Mouse (Mus musculus) embryonic facial prominence, embryonic 11.5 days (tissue): ENCODE results near the gene Nek4. TPM values are rescaled to one million over a fixed set of nuclear protein-coding genes. Genes with fewer than 3 reads are reported as not detected.
A peak's percentile ranks its signal among the peaks of the same experiment; 100 is the strongest.

Experiments used
- ATAC-seq: fragments of 200-750 bp; cut with Nextera tagmentation; replicated peaks from 2 replicates; pipeline ENCODE4 v1.8.0; 2017; ENCODE audit warnings: low read depth; ENCODE audit not compliant: insufficient number of reproducible peaks, low FRiP score, low TSS enrichment
- DNase-seq: peaks from one replicate; pipeline ENCODE4 v3.0.0-alpha.2; 2015; ENCODE audit warnings: low spot score
- H3K27ac ChIP-seq: fragments of 300-500 bp; sonication (generic); replicated peaks from 2 replicates; pipeline ENCODE4 v1.5.1; 2014; ENCODE audit warnings: mild to moderate bottlenecking, low read depth, low read length, control low read depth
- H3K27me3 ChIP-seq: fragments of 300-500 bp; sonication (generic); 2 replicates; pipeline ENCODE4 v1.6.1; 2014; ENCODE audit warnings: mild to moderate bottlenecking, low read length, moderate library complexity, mixed read lengths; ENCODE audit not compliant: control insufficient read depth, insufficient read depth
- H3K36me3 ChIP-seq: fragments of 300-500 bp; sonication (generic); replicated peaks from 2 replicates; pipeline ENCODE4 v1.6.1; 2014; ENCODE audit warnings: low read depth, mild to moderate bottlenecking, low read length, moderate library complexity, mixed read lengths; ENCODE audit not compliant: control insufficient read depth, insufficient read depth
- H3K4me1 ChIP-seq: fragments of 300-500 bp; sonication (generic); 2 replicates; pipeline ENCODE4 v1.6.1; 2014; ENCODE audit warnings: low read length, mixed read lengths; ENCODE audit not compliant: control insufficient read depth, insufficient read depth
- H3K4me2 ChIP-seq: fragments of 300-500 bp; sonication (generic); 2 replicates; pipeline ENCODE4 v1.6.1; 2014; ENCODE audit warnings: low read depth, mild to moderate bottlenecking, control low read depth, low read length, moderate library complexity
- H3K4me3 ChIP-seq: fragments of 300-500 bp; sonication (generic); 2 replicates; pipeline ENCODE4 v1.5.1; 2014; ENCODE audit warnings: low read depth, low read length, control low read depth
- H3K9ac ChIP-seq: fragments of 300-500 bp; sonication (generic); replicated peaks from 2 replicates; pipeline ENCODE4 v1.6.1; 2014; ENCODE audit warnings: mild to moderate bottlenecking, control low read depth, low read length
- H3K9me3 ChIP-seq: fragments of 300-500 bp; sonication (generic); replicated peaks from 2 replicates; pipeline ENCODE4 v1.6.1; 2016; ENCODE audit warnings: mild to moderate bottlenecking, low read length, inconsistent platforms, mixed read lengths; ENCODE audit not compliant: control insufficient read depth
- WGBS: fragments of 180-500 bp; shearing (Covaris S2); extraction: QIAGEN DNeasy Blood & Tissue Kit; methylation state at CpG from one replicate; pipeline ENCODE4 v1.1.7; 2014; 5-methylcytosine and 5-hydroxymethylcytosine counted together
- polyA plus RNA-seq: library from polyadenylated mRNA; unstranded; fragments of >200 nt; fragmentation: Nextera tagmentation; extraction: Ambion mirVana; gene quantifications from 2 replicates; pipeline ENCODE4 v1.2.1, GENCODE M21; 2014

Nek4 gene
- polyA plus RNA-seq, 1 experiment from 2014 or later = 14.0 TPM

DNA sequence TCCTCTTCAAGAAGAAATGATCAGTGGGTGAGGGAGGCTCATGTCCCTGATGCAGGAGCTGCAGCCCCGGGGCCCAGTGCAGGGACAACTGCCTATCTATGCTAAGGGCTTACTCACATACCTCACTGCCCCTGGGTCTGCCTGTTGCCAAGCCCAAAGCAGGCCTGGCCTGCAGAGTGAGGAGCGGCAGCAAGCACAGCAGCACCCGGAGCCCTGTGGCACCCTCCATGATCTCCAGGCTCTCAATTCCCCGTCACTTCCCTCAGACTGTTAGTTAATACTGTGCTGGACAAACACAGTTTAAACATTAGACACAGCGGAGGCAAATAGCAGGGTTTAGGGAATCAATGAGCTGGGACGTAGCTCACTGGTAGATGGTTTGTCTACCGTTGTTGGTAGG is 8.1 kb upstream of the Nek4 start, which contains the start of gene Itih1:
TSS of gene Itih1 (minus strand) at position 252 of the 400 bp plus-strand sequence.
- Histone ChIP-seq H3K4me2 (no peak within 1 kb of the TSS), H3K36me3 (no peaks in the 10 kb centered on the region), H3K9ac (no peak within 1 kb of the TSS), H3K4me3 (no peak within 1 kb of the TSS), H3K27ac (no peak within 1 kb of the TSS), H3K4me1 (no peaks in the 10 kb centered on the region), H3K27me3 (no peaks in the 10 kb centered on the region), H3K9me3 (no peaks in the 10 kb centered on the region)
- no peak for DNase-seq
- WGBS = 87% methylated on average over 7 of the region's 7 CpGs
- ATAC-seq = no peak

DNA sequence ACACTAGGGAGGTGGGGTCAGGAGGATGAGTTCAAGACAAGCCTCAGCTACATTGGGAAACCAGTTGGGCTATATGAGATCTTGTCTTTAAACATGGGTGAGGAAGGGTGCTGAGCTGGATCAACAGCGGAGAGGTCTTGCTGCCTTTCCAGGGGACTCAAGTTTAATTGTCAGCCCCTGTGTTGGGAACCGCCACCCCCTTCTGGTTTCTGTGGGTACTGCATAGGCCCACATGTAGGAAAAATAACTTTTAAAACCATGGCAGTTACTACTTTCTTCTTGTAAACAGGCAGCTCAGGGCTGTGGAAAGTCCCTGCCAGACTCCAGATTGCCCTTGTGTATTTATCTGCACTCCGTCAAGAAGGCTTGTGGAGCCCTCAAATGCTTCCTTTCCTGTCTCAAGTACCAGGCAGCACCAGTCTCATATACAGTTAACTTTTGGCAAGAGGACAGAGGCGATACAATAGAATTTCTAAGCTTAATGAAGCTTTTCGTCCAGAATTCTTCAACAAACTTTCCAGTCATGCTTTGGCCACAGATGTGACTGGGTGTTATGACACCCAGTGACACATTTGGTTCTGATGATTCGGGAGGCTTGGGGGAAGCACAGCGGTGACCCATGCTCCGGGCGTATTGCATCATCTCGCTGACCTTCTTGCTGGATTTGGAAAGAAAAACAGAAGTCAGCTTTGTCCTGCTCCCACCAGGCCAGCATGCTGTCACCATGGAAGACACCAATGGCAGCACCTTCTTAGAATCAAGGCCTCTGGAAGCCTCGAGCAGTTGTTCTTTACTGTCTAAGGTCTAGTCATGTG is 7.1 kb upstream of the Nek4 start:
- H3K4me3 ChIP-seq = no peak overlapping the region
- no peak for ATAC-seq
- no peak overlapping the region for H3K4me2 ChIP-seq
- WGBS = 67% methylated on average over 11 of the region's 11 CpGs
- DNase-seq = peak; percentile 66
- no peak overlapping the region for H3K9ac ChIP-seq
- no peaks in the 10 kb centered on the region for H3K4me1 ChIP-seq
- H3K27me3 ChIP-seq = no peaks in the 10 kb centered on the region
- H3K27ac ChIP-seq = no peak overlapping the region
- no peaks in the 10 kb centered on the region for H3K9me3 ChIP-seq
- H3K36me3 ChIP-seq = no peaks in the 10 kb centered on the region

GRCm38 (mm10) chr14:30944745-30945144 is 6.4 kb upstream of the Nek4 start:
- Histone ChIP-seq H3K36me3 (no peaks in the 10 kb centered on the region), H3K27me3 (no peaks in the 10 kb centered on the region), H3K27ac (no peak overlapping the region), H3K4me2 (no peak overlapping the region), H3K4me3 (no peak overlapping the region), H3K9me3 (no peaks in the 10 kb centered on the region), H3K4me1 (no peaks in the 10 kb centered on the region), H3K9ac (no peak overlapping the region)
- 73% methylated on average over 2 of the region's 2 CpGs for WGBS
- ATAC-seq = no peak
- no peak for DNase-seq

GRCm38 (mm10) chr14:30949986-30950385 is 1.2 kb upstream of the Nek4 start:
- H3K9me3 ChIP-seq = no peaks in the 10 kb centered on the region
- WGBS = 93% methylated on average over 10 of the region's 10 CpGs

DNA sequence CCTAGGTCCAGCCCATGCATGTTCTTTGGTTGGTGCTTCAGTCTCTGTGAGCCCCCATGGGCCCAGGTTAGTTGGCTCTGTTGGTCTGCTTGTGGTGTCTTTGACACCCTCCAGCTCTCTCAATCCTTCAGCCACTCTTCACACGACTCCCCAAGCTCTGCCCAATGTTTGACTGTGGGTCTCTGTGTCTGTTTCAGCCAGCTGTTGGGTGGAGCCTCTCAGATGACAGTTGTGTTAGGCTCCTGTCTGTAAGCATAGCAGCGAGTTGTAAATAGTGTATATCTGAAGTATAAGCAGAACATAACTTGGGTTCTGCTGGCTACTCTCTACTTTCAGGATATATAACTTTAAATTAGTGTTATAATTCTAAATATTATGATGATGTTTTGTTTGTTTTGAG is 7.3 kb downstream of the Nek4 start:
- no peak overlapping the region for H3K9ac ChIP-seq
- no peaks in the 10 kb centered on the region for H3K36me3 ChIP-seq
- ATAC-seq (no peak), DNase-seq (no peak)
- H3K4me1 ChIP-seq = no peaks in the 10 kb centered on the region
- no peak overlapping the region for H3K4me3 ChIP-seq
- no peak overlapping the region for H3K27ac ChIP-seq
- no peaks in the 10 kb centered on the region for H3K27me3 ChIP-seq
- H3K4me2 ChIP-seq = no peak overlapping the region
- WGBS = 72% methylated on average over 2 of the region's 2 CpGs
- H3K9me3 ChIP-seq = no peaks in the 10 kb centered on the region

More at GRCm38 (mm10) chr14:30949986-30950385, 1.2 kb upstream of the Nek4 start:
- ATAC-seq (no peak), DNase-seq (no peak)
- Histone ChIP-seq H3K36me3 (no peaks in the 10 kb centered on the region), H3K9ac (no peak overlapping the region), H3K4me3 (no peak overlapping the region), H3K4me1 (no peaks in the 10 kb centered on the region), H3K4me2 (no peak overlapping the region), H3K27ac (no peak overlapping the region), H3K27me3 (no peaks in the 10 kb centered on the region)

DNA sequence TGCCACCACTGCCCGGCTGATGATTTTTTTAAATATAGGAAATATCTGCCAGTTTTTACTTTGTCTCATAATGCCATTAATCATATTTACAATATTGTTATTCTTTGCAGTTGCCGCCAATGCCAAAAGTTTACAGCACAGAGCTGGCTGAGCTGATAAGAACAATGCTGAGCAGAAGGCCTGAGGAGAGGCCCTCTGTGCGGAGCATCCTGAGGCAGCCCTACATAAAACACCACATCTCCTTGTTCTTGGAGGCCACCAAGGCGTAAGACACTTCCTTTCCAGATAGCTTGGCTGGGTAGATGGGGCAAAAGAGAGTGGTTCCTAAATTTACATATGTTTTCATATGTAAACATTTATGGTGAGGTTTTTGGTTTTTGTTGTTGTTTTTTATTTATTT is 7.9 kb downstream of the Nek4 start:
- no peak overlapping the region for H3K4me3 ChIP-seq
- no peak overlapping the region for H3K9ac ChIP-seq
- no peaks in the 10 kb centered on the region for H3K27me3 ChIP-seq
- H3K9me3 ChIP-seq = no peaks in the 10 kb centered on the region
- no peak overlapping the region for H3K4me2 ChIP-seq
- H3K27ac ChIP-seq = no peak overlapping the region
- 92% methylated on average over 4 of the region's 4 CpGs for WGBS
- H3K4me1 ChIP-seq = no peaks in the 10 kb centered on the region
- ATAC-seq = no peak
- H3K36me3 ChIP-seq = no peaks in the 10 kb centered on the region
- DNase-seq = no peak

DNA sequence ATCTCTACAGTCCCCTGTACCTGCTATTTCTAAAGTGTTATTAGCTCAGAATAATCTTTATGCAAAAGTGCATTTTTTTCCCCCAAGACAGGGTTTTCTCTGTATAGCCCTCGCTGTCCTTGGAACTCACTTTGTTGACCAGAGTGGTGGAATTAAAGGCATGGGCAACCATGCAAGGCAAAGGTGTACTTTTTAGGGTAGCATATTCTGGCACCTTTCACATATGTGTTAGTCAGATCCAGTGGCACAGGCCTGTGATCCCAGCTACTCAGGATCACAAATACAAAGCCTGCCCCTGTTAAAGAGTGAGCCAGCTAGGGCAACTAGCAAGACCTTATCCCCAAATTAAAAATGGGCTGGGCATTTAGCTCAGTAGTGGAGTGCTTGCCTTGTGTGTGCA is 9.2 kb downstream of the Nek4 start:
- no peaks in the 10 kb centered on the region for H3K36me3 ChIP-seq
- ATAC-seq = no peak

GRCm38 (mm10) chr14:30974204-30974603 is 23.0 kb downstream of the Nek4 start:
- Histone ChIP-seq H3K36me3 (no peaks in the 10 kb centered on the region), H3K27ac (no peak overlapping the region), H3K27me3 (no peaks in the 10 kb centered on the region), H3K9me3 (no peaks in the 10 kb centered on the region), H3K4me1 (no peaks in the 10 kb centered on the region), H3K4me2 (no peak overlapping the region), H3K9ac (no peak overlapping the region), H3K4me3 (no peak overlapping the region)
- whole genome bisulfite sequencing = 73% methylated on average over 6 of the region's 6 CpGs
- DNase-seq = no peak
- ATAC-seq = no peak

More for the DNA sequence above, 9.2 kb downstream of the Nek4 start:
- no peak overlapping the region for H3K9ac ChIP-seq
- H3K27me3 ChIP-seq = no peaks in the 10 kb centered on the region
- H3K4me1 ChIP-seq = no peaks in the 10 kb centered on the region
- H3K27ac ChIP-seq = no peak overlapping the region
- 80% methylated on average over 1 of the region's 1 CpGs for WGBS
- no peak overlapping the region for H3K4me2 ChIP-seq
- H3K4me3 ChIP-seq = no peak overlapping the region
- DNase-seq = no peak
- no peaks in the 10 kb centered on the region for H3K9me3 ChIP-seq
